Mouse (Mus musculus) heart, embryonic 16.5 days (tissue): ENCODE measurements around the gene Vsir. TPM values are rescaled to one million over a fixed set of nuclear protein-coding genes. Genes with fewer than 3 reads are reported as not detected.

Experiments
- ATAC-seq: fragments of 200-750 bp; cut with Nextera tagmentation; replicated peaks from 2 replicates; pipeline ENCODE4 v1.8.0; 2017; ENCODE audit warnings: moderate number of reproducible peaks; ENCODE audit not compliant: insufficient read depth, low FRiP score; ENCODE audit errors: extremely low read depth
- H3K27ac ChIP-seq: fragments of 300-500 bp; sonication (generic); 2 replicates; pipeline ENCODE4 v1.5.1; 2014; ENCODE audit warnings: mild to moderate bottlenecking, low read length, control low read depth, moderate library complexity
- H3K27me3 ChIP-seq: fragments of 300-500 bp; sonication (generic); 2 replicates; pipeline ENCODE4 v1.6.1; 2014; ENCODE audit warnings: low read length, mixed read lengths; ENCODE audit not compliant: control insufficient read depth, insufficient read depth
- H3K36me3 ChIP-seq: fragments of 300-500 bp; sonication (generic); 2 replicates; pipeline ENCODE4 v1.6.1; 2014; ENCODE audit not compliant: control insufficient read depth, insufficient read depth
- H3K4me1 ChIP-seq: fragments of 300-500 bp; sonication (generic); 2 replicates; pipeline ENCODE4 v1.6.1; 2014; ENCODE audit warnings: low read length, mixed read lengths; ENCODE audit not compliant: control insufficient read depth, insufficient read depth
- H3K4me2 ChIP-seq: fragments of 300-500 bp; sonication (generic); 2 replicates; pipeline ENCODE4 v1.6.1; 2014; ENCODE audit warnings: low read depth, mild to moderate bottlenecking, control low read depth, low read length
- H3K4me3 ChIP-seq: fragments of 300-500 bp; sonication (generic); 2 replicates; pipeline ENCODE4 v1.5.1; 2014; ENCODE audit warnings: mild to moderate bottlenecking, control low read depth, low read length
- H3K9ac ChIP-seq: fragments of 300-500 bp; sonication (generic); 2 replicates; pipeline ENCODE4 v1.6.1; 2014; ENCODE audit warnings: low read length, control low read depth
- H3K9me3 ChIP-seq: fragments of 300-500 bp; sonication (generic); replicated peaks from 2 replicates; pipeline ENCODE4 v1.6.1; 2016; ENCODE audit warnings: low read length; ENCODE audit not compliant: control insufficient read depth
- WGBS: fragments of 180-500 bp; shearing (Covaris S2); extraction: QIAGEN DNeasy Blood & Tissue Kit; methylation state at CpG from one replicate; pipeline ENCODE4 v1.1.7; 2014; 5-methylcytosine and 5-hydroxymethylcytosine counted together
- polyA plus RNA-seq: library from polyadenylated mRNA; unstranded; fragments of >200 nt; fragmentation: Nextera tagmentation; extraction: Ambion mirVana; gene quantifications from 2 replicates; pipeline ENCODE4 v1.2.1, GENCODE M21; 2015

Gene Vsir
- polyA plus RNA-seq, 1 experiment from 2014 or later = 3.3 TPM

- Histone ChIP-seq H3K27ac (peak overlapping the region; percentile 80), H3K4me2 (peak overlapping the region; percentile 41), H3K4me1 (peaks cover 26% of the 10 kb centered on the region), H3K36me3 (no peaks in the 10 kb centered on the region), H3K27me3 (no peaks in the 10 kb centered on the region), H3K4me3 (no peak overlapping the region), H3K9ac (0 out of 2 replicates have a peak overlapping the region, but pooled peaks have one; percentile 10), H3K9me3 (no peaks in the 10 kb centered on the region)
- 0 out of 2 replicates have a peak, but pooled peaks have one; percentile 2 for ATAC-seq
- WGBS = 25% methylated on average over 3 of the region's 3 CpGs
Measured at GRCm38 (mm10) chr10:60351248-60351647, 4.6 kb downstream of the Vsir start.

GRCm38 (mm10) chr10:60351761-60352455 lies 5.3 kb downstream of the Vsir start:
- no peak; the same call in 1 of the 2 replicates for ATAC-seq
- peaks cover 23% of the 10 kb centered on the region for H3K4me1 ChIP-seq
- WGBS = 36% methylated on average over 7 of the region's 7 CpGs

GRCm38 (mm10) chr10:60353241-60354002 lies 6.8 kb downstream of the Vsir start:
- Histone ChIP-seq H3K9me3 (no peaks in the 10 kb centered on the region), H3K27ac (peak overlapping the region; percentile 47), H3K4me3 (no peak overlapping the region), H3K4me2 (no peak overlapping the region), H3K9ac (no peak overlapping the region), H3K27me3 (no peaks in the 10 kb centered on the region), H3K36me3 (no peaks in the 10 kb centered on the region), H3K4me1 (peaks cover 23% of the 10 kb centered on the region)
- 0 out of 2 replicates have a peak, but pooled peaks have one; percentile 14 for ATAC-seq
- 68% methylated on average over 5 of the region's 5 CpGs for WGBS

More at GRCm38 (mm10) chr10:60351761-60352455, 5.3 kb downstream of the Vsir start:
- Histone ChIP-seq H3K36me3 (no peaks in the 10 kb centered on the region), H3K27me3 (no peaks in the 10 kb centered on the region), H3K4me2 (peak overlapping the region; percentile 41; the same call in 1 of the 2 replicates), H3K9me3 (no peaks in the 10 kb centered on the region), H3K27ac (peak overlapping the region; percentile 80), H3K9ac (no peak overlapping the region), H3K4me3 (no peak overlapping the region)

GRCm38 (mm10) chr10:60354003-60354325 lies 7.3 kb downstream of the Vsir start:
- 85% methylated on average over 4 of the region's 4 CpGs for WGBS
- H3K27me3 ChIP-seq = no peaks in the 10 kb centered on the region
- no peaks in the 10 kb centered on the region for H3K9me3 ChIP-seq
- ATAC-seq = no peak
- no peak overlapping the region for H3K9ac ChIP-seq
- peaks cover 23% of the 10 kb centered on the region for H3K4me1 ChIP-seq
- H3K4me3 ChIP-seq = no peak overlapping the region
- H3K27ac ChIP-seq = 0 out of 2 replicates have a peak overlapping the region, but pooled peaks have one; percentile 5
- no peaks in the 10 kb centered on the region for H3K36me3 ChIP-seq
- H3K4me2 ChIP-seq = no peak overlapping the region

GRCm38 (mm10) chr10:60354881-60355677 lies 8.4 kb downstream of the Vsir start:
- no peak overlapping the region for H3K4me2 ChIP-seq
- no peak for ATAC-seq
- no peak overlapping the region for H3K9ac ChIP-seq
- no peaks in the 10 kb centered on the region for H3K9me3 ChIP-seq
- no peaks in the 10 kb centered on the region for H3K36me3 ChIP-seq
- H3K27ac ChIP-seq = no peak overlapping the region
- no peak overlapping the region for H3K4me3 ChIP-seq
- H3K4me1 ChIP-seq = peaks cover 17% of the 10 kb centered on the region
- 54% methylated on average over 11 of the region's 11 CpGs for whole genome bisulfite sequencing
- no peaks in the 10 kb centered on the region for H3K27me3 ChIP-seq

- no peak overlapping the region for H3K4me3 ChIP-seq
- ATAC-seq = no peak
- no peaks in the 10 kb centered on the region for H3K9me3 ChIP-seq
- H3K27ac ChIP-seq = no peak overlapping the region
- H3K36me3 ChIP-seq = no peaks in the 10 kb centered on the region
- H3K4me2 ChIP-seq = no peak overlapping the region
- 84% methylated on average over 4 of the region's 4 CpGs for WGBS
- no peak overlapping the region for H3K9ac ChIP-seq
- H3K27me3 ChIP-seq = no peaks in the 10 kb centered on the region
- H3K4me1 ChIP-seq = peaks cover 6% of the 10 kb centered on the region; the same call in 1 of the 2 replicates
Measured at GRCm38 (mm10) chr10:60357441-60357840, 10.8 kb downstream of the Vsir start.

- no peaks in the 10 kb centered on the region for H3K27me3 ChIP-seq
- H3K4me1 ChIP-seq = peaks cover 4% of the 10 kb centered on the region; the same call in 1 of the 2 replicates
- no peak overlapping the region for H3K4me3 ChIP-seq
- H3K4me2 ChIP-seq = no peak overlapping the region
- H3K36me3 ChIP-seq = no peaks in the 10 kb centered on the region
- ATAC-seq = no peak
- 91% methylated on average over 14 of the region's 14 CpGs for WGBS
- no peaks in the 10 kb centered on the region for H3K9me3 ChIP-seq
- H3K27ac ChIP-seq = no peak overlapping the region
- no peak overlapping the region for H3K9ac ChIP-seq
Measured at GRCm38 (mm10) chr10:60357901-60358300, 11.2 kb downstream of the Vsir start.

GRCm38 (mm10) chr10:60358776-60359175 lies 12.1 kb downstream of the Vsir start:
- no peaks in the 10 kb centered on the region for H3K27me3 ChIP-seq
- H3K4me2 ChIP-seq = no peak overlapping the region
- H3K4me1 ChIP-seq = peaks cover 3% of the 10 kb centered on the region; the same call in 1 of the 2 replicates
- H3K9me3 ChIP-seq = no peaks in the 10 kb centered on the region
- H3K4me3 ChIP-seq = no peak overlapping the region
- WGBS = 66% methylated on average over 4 of the region's 4 CpGs
- ATAC-seq = no peak
- no peak overlapping the region for H3K9ac ChIP-seq
- no peak overlapping the region for H3K27ac ChIP-seq
- H3K36me3 ChIP-seq = no peaks in the 10 kb centered on the region
